Mouse (Mus musculus) cerebellum, postnatal 10 days (tissue): Measurements from ENCODE around the gene Exoc3.

Experiments used
- DNase-seq, 2 experiments: peaks; one replicate each; pipeline ENCODE4 v3.0.0; 2021; ENCODE audit warnings: mixed read lengths in 2 of 2

Gene Exoc3

GRCm38 (mm10) chr13:74208317-74208985, at the start of gene Exoc3:
Gene Exoc3 (minus strand): TSS chr13:74208732.
- peak; percentile 94 to 95 for DNase-seq

- peak; percentile 11 to 19 for DNase-seq
Observed at GRCm38 (mm10) chr13:74246494-74246893, 38.0 kb upstream of the Exoc3 start.

- no peak for DNase-seq
Observed at GRCm38 (mm10) chr13:74245899-74246231, 37.3 kb upstream of the Exoc3 start.

- DNase-seq = peak; percentile 88 to 92
Observed at GRCm38 (mm10) chr13:74245214-74245898, 36.8 kb upstream of the Exoc3 start.

GRCm38 (mm10) chr13:74237574-74237973, 29.0 kb upstream of the Exoc3 start:
- DNase-seq = no peak

- DNase-seq = no peak
Observed at GRCm38 (mm10) chr13:74220659-74221058, 12.1 kb upstream of the Exoc3 start.

- no peak for DNase-seq
Observed at GRCm38 (mm10) chr13:74218441-74218840, 9.9 kb upstream of the Exoc3 start.

GRCm38 (mm10) chr13:74208986-74209345, 434 bp upstream of the Exoc3 start:
- peak in 1 of 2 experiments; percentile 34 for DNase-seq

GRCm38 (mm10) chr13:74196451-74196850, 12.1 kb downstream of the Exoc3 start:
- DNase-seq = no peak

- peak; percentile 38 to 44 for DNase-seq
Observed at GRCm38 (mm10) chr13:74192613-74193012, 15.9 kb downstream of the Exoc3 start.

GRCm38 (mm10) chr13:74183011-74183695, 25.4 kb downstream of the Exoc3 start:
- no peak for DNase-seq

- DNase-seq = no peak
Observed at GRCm38 (mm10) chr13:74172036-74172435, 36.5 kb downstream of the Exoc3 start.

GRCm38 (mm10) chr13:74169446-74170164, 38.9 kb downstream of the Exoc3 start:
- DNase-seq = no peak

GRCm38 (mm10) chr13:74167492-74167891, 41.0 kb downstream of the Exoc3 start:
- DNase-seq = peak in 1 of 2 experiments; percentile 9

- no peak for DNase-seq
Observed at GRCm38 (mm10) chr13:74167057-74167413, 41.5 kb downstream of the Exoc3 start.

GRCm38 (mm10) chr13:74166348-74167056, 42.0 kb downstream of the Exoc3 start:
- DNase-seq = peak; percentile 64 to 73

GRCm38 (mm10) chr13:74147327-74147726, 61.2 kb downstream of the Exoc3 start:
- no peak for DNase-seq

GRCm38 (mm10) chr13:74145983-74146622, 62.4 kb downstream of the Exoc3 start:
- DNase-seq = peak; percentile 78 to 88

- DNase-seq = no peak
Observed at GRCm38 (mm10) chr13:74144120-74144884, 64.2 kb downstream of the Exoc3 start.

- no peak for DNase-seq
Observed at GRCm38 (mm10) chr13:74143282-74143681, 65.2 kb downstream of the Exoc3 start.

GRCm38 (mm10) chr13:74140793-74141192, 67.7 kb downstream of the Exoc3 start:
- DNase-seq = no peak
